Mouse (Mus musculus) midbrain, embryonic 13.5 days (tissue): Measurements from ENCODE around the gene Ptpru. TPM values are rescaled to one million over a fixed set of nuclear protein-coding genes. Genes with fewer than 3 reads are reported as not detected.

Experiments used
- ATAC-seq: fragments of 200-750 bp; cut with Nextera tagmentation; 2 replicates; pipeline ENCODE4 v1.8.0; 2017; ENCODE audit warnings: mild to moderate bottlenecking, moderate TSS enrichment, moderate library complexity
- H3K27ac ChIP-seq: fragments of 300-500 bp; sonication (generic); 2 replicates; pipeline ENCODE4 v1.5.1; 2015; ENCODE audit warnings: inconsistent platforms, mild to moderate bottlenecking, moderate library complexity
- H3K27me3 ChIP-seq: fragments of 300-500 bp; sonication (generic); 2 replicates; pipeline ENCODE4 v1.6.1; 2015; ENCODE audit warnings: mild to moderate bottlenecking, inconsistent platforms
- H3K36me3 ChIP-seq: fragments of 300-500 bp; sonication (generic); 2 replicates; pipeline ENCODE4 v1.6.1; 2015; ENCODE audit warnings: mild to moderate bottlenecking, inconsistent platforms
- H3K4me1 ChIP-seq: fragments of 300-500 bp; sonication (generic); replicated peaks from 2 replicates; pipeline ENCODE4 v1.6.1; 2015; ENCODE audit warnings: inconsistent platforms
- H3K4me2 ChIP-seq: fragments of 300-500 bp; sonication (generic); replicated peaks from 2 replicates; pipeline ENCODE4 v1.6.1; 2015; ENCODE audit warnings: moderate library complexity, mild to moderate bottlenecking, inconsistent platforms
- H3K4me3 ChIP-seq: fragments of 300-500 bp; sonication (generic); replicated peaks from 2 replicates; pipeline ENCODE4 v1.5.1; 2015; ENCODE audit warnings: mild to moderate bottlenecking, inconsistent platforms
- H3K9ac ChIP-seq: fragments of 300-500 bp; sonication (generic); replicated peaks from 2 replicates; pipeline ENCODE4 v1.6.1; 2015; ENCODE audit warnings: mild to moderate bottlenecking, inconsistent platforms
- H3K9me3 ChIP-seq: fragments of 300-500 bp; sonication (generic); 2 replicates; pipeline ENCODE4 v1.6.1; 2016; ENCODE audit warnings: mild to moderate bottlenecking, inconsistent platforms
- WGBS: fragments of 180-500 bp; shearing (Covaris S2); methylation state at CpG from one replicate; pipeline ENCODE4 v1.1.7; 2015; 5-methylcytosine and 5-hydroxymethylcytosine counted together
- polyA plus RNA-seq: library from polyadenylated mRNA; unstranded; fragments of >200 nt; fragmentation: Nextera tagmentation; extraction: Ambion mirVana; gene quantifications from 2 replicates; pipeline ENCODE4 v1.2.1, GENCODE M21; 2015

Ptpru gene
- polyA plus RNA-seq: 17.2 and 18.9 TPM in 2 replicates

GRCm38 (mm10) chr4:131837872-131838524 lies at the start of gene Ptpru:
Ptpru (minus strand) TSS chr4:131838288.
- Histone ChIP-seq H3K4me2 (peak within 1 kb of the TSS; percentile 99), H3K4me3 (peak within 1 kb of the TSS; percentile 65), H3K36me3 (no peaks in the 10 kb centered on the region), H3K4me1 (peaks cover 27% of the 10 kb centered on the region), H3K27ac (0 out of 2 replicates have a peak within 1 kb of the TSS, but pooled peaks have one; percentile 2), H3K9me3 (no peaks in the 10 kb centered on the region), H3K27me3 (peaks cover 62% of the 10 kb centered on the region), H3K9ac (peak within 1 kb of the TSS; percentile 72)
- WGBS: under 1% methylated on average over 72 of the region's 72 CpGs
- ATAC-seq: peak; percentile 89

GRCm38 (mm10) chr4:131885376-131885775 lies 47.3 kb upstream of the Ptpru start:
- ATAC-seq: no peak
- 85% methylated on average over 6 of the region's 6 CpGs for WGBS
- Histone ChIP-seq H3K9me3 (no peaks in the 10 kb centered on the region), H3K4me3 (no peak overlapping the region), H3K27me3 (no peaks in the 10 kb centered on the region), H3K27ac (no peak overlapping the region), H3K36me3 (peaks cover 13% of the 10 kb centered on the region), H3K9ac (no peak overlapping the region), H3K4me1 (peaks cover 42% of the 10 kb centered on the region), H3K4me2 (no peak overlapping the region)

- WGBS: 78% methylated on average over 6 of the region's 6 CpGs
- Histone ChIP-seq H3K9me3 (no peaks in the 10 kb centered on the region), H3K4me1 (peaks cover 55% of the 10 kb centered on the region), H3K4me2 (no peak overlapping the region), H3K27me3 (no peaks in the 10 kb centered on the region), H3K27ac (no peak overlapping the region; the same call in 1 of the 2 replicates), H3K9ac (no peak overlapping the region), H3K36me3 (peaks cover 13% of the 10 kb centered on the region), H3K4me3 (no peak overlapping the region)
- ATAC-seq: no peak
Measured at GRCm38 (mm10) chr4:131883571-131883970, 45.5 kb upstream of the Ptpru start.

- H3K9ac ChIP-seq: no peak overlapping the region
- H3K4me2 ChIP-seq: no peak overlapping the region
- H3K27ac ChIP-seq: no peak overlapping the region
- H3K4me3 ChIP-seq: no peak overlapping the region
- H3K36me3 ChIP-seq: peaks cover 11% of the 10 kb centered on the region
- peaks cover 74% of the 10 kb centered on the region for H3K4me1 ChIP-seq
- no peaks in the 10 kb centered on the region for H3K27me3 ChIP-seq
- H3K9me3 ChIP-seq: no peaks in the 10 kb centered on the region
- no peak for ATAC-seq
- WGBS: 86% methylated on average over 7 of the region's 7 CpGs
Measured at GRCm38 (mm10) chr4:131881306-131881705, 43.2 kb upstream of the Ptpru start.

- H3K27me3 ChIP-seq: no peaks in the 10 kb centered on the region
- H3K4me3 ChIP-seq: no peak overlapping the region
- peaks cover 85% of the 10 kb centered on the region for H3K4me1 ChIP-seq
- no peak for ATAC-seq
- H3K36me3 ChIP-seq: no peaks in the 10 kb centered on the region
- no peaks in the 10 kb centered on the region for H3K9me3 ChIP-seq
- H3K9ac ChIP-seq: no peak overlapping the region
- no peak overlapping the region for H3K4me2 ChIP-seq
- no peak overlapping the region for H3K27ac ChIP-seq
- WGBS: 80% methylated on average over 1 of the region's 1 CpGs
Measured at GRCm38 (mm10) chr4:131879692-131880091, 41.6 kb upstream of the Ptpru start.

- no peak for ATAC-seq
- Histone ChIP-seq H3K36me3 (no peaks in the 10 kb centered on the region), H3K9me3 (no peaks in the 10 kb centered on the region), H3K4me2 (peak overlapping the region; percentile 97), H3K4me3 (0 out of 2 replicates have a peak overlapping the region, but pooled peaks have one; percentile 15), H3K4me1 (peaks cover 71% of the 10 kb centered on the region), H3K27me3 (no peaks in the 10 kb centered on the region), H3K27ac (peak overlapping the region; percentile 26; the same call in 1 of the 2 replicates), H3K9ac (peak overlapping the region; percentile 7; the same call in 1 of the 2 replicates)
- WGBS: 68% methylated on average over 2 of the region's 2 CpGs
Measured at GRCm38 (mm10) chr4:131876836-131877235, 38.7 kb upstream of the Ptpru start.

GRCm38 (mm10) chr4:131875242-131875641 lies 37.2 kb upstream of the Ptpru start:
- 42% methylated on average over 3 of the region's 3 CpGs for WGBS
- H3K4me1 ChIP-seq: peaks cover 59% of the 10 kb centered on the region
- H3K27me3 ChIP-seq: no peaks in the 10 kb centered on the region

GRCm38 (mm10) chr4:131874567-131874966 lies 36.5 kb upstream of the Ptpru start:
- Histone ChIP-seq H3K36me3 (no peaks in the 10 kb centered on the region), H3K9ac (peak overlapping the region; percentile 100), H3K9me3 (no peaks in the 10 kb centered on the region), H3K4me1 (peaks cover 54% of the 10 kb centered on the region), H3K4me3 (peak overlapping the region; percentile 95), H3K27me3 (no peaks in the 10 kb centered on the region), H3K4me2 (peak overlapping the region; percentile 97), H3K27ac (peak overlapping the region; percentile 100)
- no peak for ATAC-seq
- WGBS: 4% methylated on average over 11 of the region's 11 CpGs

More at GRCm38 (mm10) chr4:131875242-131875641, 37.2 kb upstream of the Ptpru start:
- peak overlapping the region; percentile 97 for H3K4me2 ChIP-seq
- H3K27ac ChIP-seq: no peak overlapping the region
- H3K36me3 ChIP-seq: no peaks in the 10 kb centered on the region
- no peak for ATAC-seq
- peak overlapping the region; percentile 95 for H3K4me3 ChIP-seq
- H3K9ac ChIP-seq: peak overlapping the region; percentile 100
- H3K9me3 ChIP-seq: no peaks in the 10 kb centered on the region

GRCm38 (mm10) chr4:131874169-131874536 lies 36.1 kb upstream of the Ptpru start:
- Histone ChIP-seq H3K9me3 (no peaks in the 10 kb centered on the region), H3K4me3 (peak overlapping the region; percentile 95), H3K27ac (peak overlapping the region; percentile 100), H3K27me3 (no peaks in the 10 kb centered on the region), H3K36me3 (no peaks in the 10 kb centered on the region), H3K4me2 (peak overlapping the region; percentile 97), H3K4me1 (peaks cover 49% of the 10 kb centered on the region), H3K9ac (peak overlapping the region; percentile 100)
- WGBS: under 1% methylated on average over 20 of the region's 20 CpGs
- ATAC-seq: peak; percentile 16

- H3K27ac ChIP-seq: peak within 1 kb of the TSS; percentile 100
- WGBS: under 1% methylated on average over 77 of the region's 116 CpGs
- H3K36me3 ChIP-seq: no peaks in the 10 kb centered on the region
- H3K4me1 ChIP-seq: peaks cover 46% of the 10 kb centered on the region
- ATAC-seq: peak; percentile 95
- no peaks in the 10 kb centered on the region for H3K9me3 ChIP-seq
- peak within 1 kb of the TSS; percentile 97 for H3K4me2 ChIP-seq
- no peaks in the 10 kb centered on the region for H3K27me3 ChIP-seq
- H3K4me3 ChIP-seq: peak within 1 kb of the TSS; percentile 95
- peak within 1 kb of the TSS; percentile 100 for H3K9ac ChIP-seq
Measured at GRCm38 (mm10) chr4:131873293-131874168, 35.4 kb upstream of the Ptpru start, which contains the start of gene Srsf4. Srsf4 (plus strand) TSS chr4:131873617.

- peak overlapping the region; percentile 78 for H3K9ac ChIP-seq
- peaks cover 38% of the 10 kb centered on the region for H3K4me1 ChIP-seq
- H3K4me2 ChIP-seq: peak overlapping the region; percentile 69
- peaks cover 6% of the 10 kb centered on the region; the same call in 1 of the 2 replicates for H3K36me3 ChIP-seq
- H3K4me3 ChIP-seq: peak overlapping the region; percentile 95
- peak; percentile 37 for ATAC-seq
- 11% methylated on average over 11 of the region's 11 CpGs for WGBS
- H3K27me3 ChIP-seq: no peaks in the 10 kb centered on the region
- H3K9me3 ChIP-seq: no peaks in the 10 kb centered on the region
- H3K27ac ChIP-seq: peak overlapping the region; percentile 77
Measured at GRCm38 (mm10) chr4:131872672-131873292, 34.7 kb upstream of the Ptpru start.
